Mouse (Mus musculus): ENCODE measurements at regions not wholly inside any gene's neighbourhood (a gene's known extent, or its start where the extent isn't known, plus 50 kb on each side); places are given as distances from the start of the nearest gene placed in this dataset.

DNA sequence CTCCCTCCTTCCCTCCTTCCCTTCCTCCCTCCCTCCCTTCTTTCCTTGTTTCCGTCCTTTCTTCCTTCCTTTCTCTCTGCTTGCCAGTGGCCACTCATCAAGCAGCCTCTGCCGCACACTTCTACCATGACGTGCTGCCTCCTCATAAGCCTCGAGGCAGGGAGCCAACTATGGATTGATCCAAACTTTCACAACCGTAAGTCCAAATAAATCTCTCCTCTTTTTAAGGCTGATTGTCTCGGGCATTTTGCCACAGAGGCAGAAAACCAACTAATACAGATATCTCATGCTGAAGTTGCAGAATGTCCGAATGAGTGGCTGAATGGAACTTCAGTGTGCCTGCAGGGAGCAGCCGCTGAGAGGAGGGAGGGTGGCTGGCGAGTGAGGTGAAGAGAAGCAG is 251.7 kb downstream of the Plpp3 start:
- no peak for TF ChIP-seq CTCF (conservative IDR thresholded peaks at IDR 0.05; ENCODE audit: low read length)
- no peak for TF ChIP-seq NANOG (IDR thresholded peaks at IDR 0.05; ENCODE audit: borderline replicate concordance, low read length)
- TF ChIP-seq POU5F1 (IDR thresholded peaks at IDR 0.05; ENCODE audit: borderline replicate concordance, low read length), result no peak
